Mouse (Mus musculus) cerebellum, adult 2 months (tissue): ENCODE data around the gene Mthfr.

Source experiments
- CTCF ChIP-seq: fragments of 200-500 bp; IDR thresholded peaks from 2 replicates; pipeline ENCODE4 v1.5.1; 2011; ENCODE audit warnings: low read depth, mild to moderate bottlenecking, control low read depth, low read length, moderate library complexity, borderline replicate concordance; ENCODE audit not compliant: insufficient read depth
- POLR2A ChIP-seq: fragments of 200-500 bp; IDR thresholded peaks from 2 replicates; pipeline ENCODE4 v1.6.1; 2011; ENCODE audit warnings: low read length, control low read depth, borderline replicate concordance; ENCODE audit not compliant: insufficient read depth

DNA sequence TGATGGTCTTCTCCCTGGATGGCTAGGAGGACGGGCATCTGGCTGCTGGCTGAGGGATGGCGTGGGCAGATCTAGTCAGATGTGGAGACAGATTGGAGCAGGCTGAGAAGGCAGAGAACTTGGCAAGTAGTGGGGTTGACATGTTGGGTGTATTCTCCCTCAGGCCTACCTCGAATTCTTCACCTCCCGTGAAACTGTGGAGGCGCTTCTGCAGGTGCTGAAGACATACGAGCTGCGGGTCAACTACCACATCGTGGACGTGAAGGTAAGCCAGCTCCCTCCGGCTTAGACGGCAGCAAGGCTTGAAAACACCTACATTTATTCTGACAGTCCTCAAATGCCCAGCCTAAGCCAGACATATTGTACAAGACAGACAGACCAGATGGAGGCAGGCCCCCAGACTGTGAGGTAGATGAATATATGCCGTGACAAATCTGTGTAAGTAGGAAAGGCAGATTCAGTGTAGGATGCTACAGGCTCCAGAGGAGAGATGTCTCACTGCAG lies 14.6 kb downstream of the Mthfr start:
- no peak for TF ChIP-seq POLR2A
- TF ChIP-seq CTCF: no peak
